Mouse (Mus musculus) hematopoietic stem cell, adult 5-6 weeks (primary cell): ENCODE results near the gene 7420426K07Rik. TPM values are rescaled to one million over a fixed set of nuclear protein-coding genes. Genes with fewer than 3 reads are reported as not detected.

Source experiments
- ATAC-seq, 2 experiments: fragments of 125-278 bp in 1 of 2; replicated peaks in 1 of 2; 2 replicates each; pipeline ENCODE4 v1.8.0; 2016 to 2017; ENCODE audit warnings: inconsistent platforms in 2 of 2, mild to moderate bottlenecking in 2 of 2, moderate number of reproducible peaks in 2 of 2, low read depth in 1 of 2, moderate TSS enrichment in 1 of 2; ENCODE audit not compliant: low FRiP score in 2 of 2, poor library complexity in 2 of 2, severe bottlenecking in 2 of 2, insufficient read depth in 1 of 2, low TSS enrichment in 1 of 2
- total RNA-seq: library from RNA; stranded (forward); fragments of 172-1452, 232-1000 nt; gene quantifications from 2 replicates; pipeline ENCODE4 v1.2.3, GENCODE M21; 2017

The 7420426K07Rik gene
- not detected in 2 replicates for total RNA-seq

- ATAC-seq = no peak
Measured at GRCm38 (mm10) chr9:98902819-98903218, at the start of gene 7420426K07Rik. 7420426K07Rik (plus strand) TSS chr9:98903119.

GRCm38 (mm10) chr9:98856210-98856609 is 46.7 kb upstream of the 7420426K07Rik start, which contains the start of gene Prr23a2:
Prr23a2 (plus strand) TSS chr9:98856494.
- no peak for ATAC-seq

- ATAC-seq = no peak
Measured at GRCm38 (mm10) chr9:98863463-98863862, 39.5 kb upstream of the 7420426K07Rik start.

DNA sequence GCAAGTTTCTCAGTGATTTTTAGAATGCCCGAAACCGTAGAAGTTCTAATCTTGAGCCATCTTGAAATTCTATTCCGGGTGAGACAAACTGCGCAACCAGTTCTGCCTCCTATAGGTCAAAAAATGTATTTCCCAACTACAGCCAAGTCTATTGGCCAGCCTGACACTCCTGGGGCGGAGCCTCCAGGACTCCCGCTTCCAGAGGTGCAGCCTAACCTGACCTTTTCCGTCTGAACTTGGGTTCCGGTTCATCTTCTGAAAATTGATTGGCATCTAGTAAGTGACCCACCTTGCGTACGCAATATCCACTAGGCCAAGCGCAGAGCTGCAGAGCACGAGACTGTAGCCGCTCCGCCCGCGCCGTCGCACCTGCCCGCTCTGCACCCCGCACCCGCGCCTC is 38.3 kb upstream of the 7420426K07Rik start, which contains the start of gene Prr23a3:
Gene Prr23a3, plus strand, starts transcription at position 197 of the 400 bp plus-strand sequence.
- ATAC-seq = no peak

- ATAC-seq = no peak
Measured at GRCm38 (mm10) chr9:98901486-98901885, 1.4 kb upstream of the 7420426K07Rik start.

DNA sequence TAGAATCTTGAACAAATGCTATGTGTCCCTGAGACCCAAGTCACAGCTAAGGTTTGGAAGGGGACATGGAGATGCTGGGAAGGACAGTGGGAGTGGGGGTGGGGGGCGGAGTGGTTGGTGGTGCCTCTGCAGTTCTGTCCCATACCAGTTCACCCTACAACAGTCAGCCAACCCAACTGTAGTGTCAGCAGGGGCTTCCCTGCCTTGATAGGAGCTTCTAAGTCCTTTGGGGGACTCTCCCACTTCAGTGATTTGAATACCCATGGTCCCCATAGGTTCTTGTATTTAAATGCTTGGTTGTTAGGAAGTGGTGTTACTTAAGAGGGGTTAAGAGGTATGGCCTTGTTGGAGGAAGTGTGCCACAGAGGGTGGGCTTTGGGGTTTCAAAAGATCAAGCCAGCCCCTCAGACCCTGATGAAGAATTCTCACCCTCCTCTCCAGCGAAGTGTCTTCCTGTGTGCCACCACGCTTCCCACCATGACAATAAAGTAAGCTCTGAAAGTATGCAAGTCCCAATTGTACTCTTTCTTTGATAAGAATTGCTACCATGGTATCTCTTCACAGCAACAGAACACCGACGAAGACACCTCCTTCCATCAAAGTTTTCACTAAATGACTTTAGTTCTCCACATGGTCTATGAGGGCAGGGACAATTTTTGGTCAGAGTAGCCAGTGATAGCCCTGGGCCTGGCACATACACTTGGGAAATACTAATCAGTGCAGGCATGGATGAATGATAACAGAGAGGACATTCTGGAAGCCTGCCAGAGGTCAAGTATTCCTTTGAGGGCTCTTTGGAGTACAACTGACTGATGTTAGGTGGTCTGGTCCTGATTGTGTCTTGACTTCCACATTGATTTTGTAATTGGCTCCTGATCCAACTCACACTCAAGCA is 18.0 kb downstream of the 7420426K07Rik start:
- ATAC-seq = no peak

- no peak for ATAC-seq
Measured at GRCm38 (mm10) chr9:98923119-98923518, 20.2 kb downstream of the 7420426K07Rik start.

DNA sequence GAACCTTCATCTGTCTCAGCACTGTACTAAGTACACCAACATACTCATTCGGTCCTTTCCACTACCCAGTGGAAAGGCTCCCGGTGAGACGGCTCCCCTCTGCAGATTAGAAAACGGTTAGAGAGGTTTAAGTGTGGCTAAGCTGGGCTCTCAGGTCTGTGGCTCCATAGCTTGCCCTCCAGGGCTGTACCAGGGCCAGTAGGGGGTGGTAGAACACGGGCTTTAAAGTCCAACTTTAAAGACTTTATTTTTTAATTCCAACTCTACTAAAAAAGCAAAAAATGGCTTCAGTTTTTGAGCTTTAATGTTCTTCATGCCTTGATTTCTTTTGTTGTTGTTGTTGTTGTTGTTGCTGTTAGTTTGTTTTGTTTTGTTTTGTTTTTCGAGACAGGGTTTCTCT is 21.3 kb downstream of the 7420426K07Rik start:
- ATAC-seq = no peak

- ATAC-seq = no peak
Measured at GRCm38 (mm10) chr9:98929496-98929895, 26.6 kb downstream of the 7420426K07Rik start.

DNA sequence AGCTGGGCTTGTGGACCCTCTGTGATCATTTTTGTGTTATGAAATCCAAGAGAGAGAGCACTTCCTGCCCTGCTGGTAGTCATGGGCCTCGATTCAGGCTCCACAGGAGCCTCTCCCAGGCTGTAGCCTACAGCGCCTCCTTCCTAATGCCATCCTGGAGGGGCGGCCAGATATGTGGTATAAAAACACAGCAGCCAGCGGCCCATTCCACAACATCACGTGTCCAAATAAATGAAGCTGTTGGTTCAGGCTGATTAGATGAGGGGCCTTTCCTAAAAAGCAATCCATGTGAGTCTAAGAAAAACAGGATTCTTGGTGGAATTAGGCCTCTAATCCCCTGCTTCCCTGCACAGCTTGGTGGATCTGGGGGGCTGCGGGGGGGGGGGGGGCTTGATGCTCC is 30.0 kb downstream of the 7420426K07Rik start:
- ATAC-seq = no peak

DNA sequence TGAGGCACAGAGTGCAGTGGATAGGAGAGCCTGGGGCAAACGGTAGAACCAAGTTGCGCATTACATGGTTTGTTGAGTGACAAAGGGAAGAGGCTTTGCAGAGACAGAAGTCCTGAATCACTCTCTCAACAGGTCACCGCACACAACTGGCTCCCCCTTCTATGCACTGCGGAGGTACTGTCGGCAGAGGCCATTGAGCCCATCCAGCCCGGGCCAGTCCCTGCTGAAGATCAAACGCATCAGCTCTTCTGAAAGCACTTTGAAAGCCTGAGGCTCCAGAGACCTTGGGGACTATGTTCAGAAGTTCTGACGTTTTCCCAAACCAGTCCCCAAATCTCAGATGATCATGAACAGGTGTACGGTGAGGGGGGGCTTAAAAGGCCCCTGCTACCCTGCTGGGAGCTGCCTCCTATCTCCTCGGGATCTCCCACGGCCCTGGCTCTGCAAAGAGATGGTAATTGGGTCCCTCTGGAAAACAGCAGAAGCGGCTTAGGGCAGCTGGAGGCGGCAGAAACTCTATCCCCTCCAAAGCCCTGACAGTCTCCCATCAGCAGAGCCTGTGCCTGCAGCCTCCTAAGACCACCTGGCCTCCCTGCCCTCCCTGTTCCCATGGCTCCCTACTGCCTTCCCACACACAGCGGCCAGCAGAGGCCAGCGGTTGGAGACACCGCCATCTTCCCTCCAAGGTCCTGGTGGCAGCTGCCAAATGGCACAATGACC is 32.4 kb downstream of the 7420426K07Rik start:
- no peak for ATAC-seq

DNA sequence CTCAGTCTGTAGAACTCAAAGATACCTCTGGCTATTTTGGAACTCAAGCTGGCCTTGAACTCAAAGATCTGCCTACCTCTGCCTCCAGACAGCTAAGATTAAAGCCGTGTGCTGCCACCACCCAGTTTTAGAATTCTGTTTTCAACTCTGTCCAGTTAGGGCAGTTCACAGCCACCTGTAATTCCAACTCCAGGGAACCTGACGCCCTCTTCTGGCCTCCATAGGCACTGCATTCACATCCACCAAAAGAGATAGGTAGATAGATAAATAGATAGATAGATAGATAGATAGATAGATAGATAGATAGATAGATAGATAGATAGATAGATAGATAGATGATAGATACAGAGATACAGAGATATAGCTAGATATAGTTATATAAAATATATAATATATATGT is 36.4 kb downstream of the 7420426K07Rik start:
- no peak for ATAC-seq

DNA sequence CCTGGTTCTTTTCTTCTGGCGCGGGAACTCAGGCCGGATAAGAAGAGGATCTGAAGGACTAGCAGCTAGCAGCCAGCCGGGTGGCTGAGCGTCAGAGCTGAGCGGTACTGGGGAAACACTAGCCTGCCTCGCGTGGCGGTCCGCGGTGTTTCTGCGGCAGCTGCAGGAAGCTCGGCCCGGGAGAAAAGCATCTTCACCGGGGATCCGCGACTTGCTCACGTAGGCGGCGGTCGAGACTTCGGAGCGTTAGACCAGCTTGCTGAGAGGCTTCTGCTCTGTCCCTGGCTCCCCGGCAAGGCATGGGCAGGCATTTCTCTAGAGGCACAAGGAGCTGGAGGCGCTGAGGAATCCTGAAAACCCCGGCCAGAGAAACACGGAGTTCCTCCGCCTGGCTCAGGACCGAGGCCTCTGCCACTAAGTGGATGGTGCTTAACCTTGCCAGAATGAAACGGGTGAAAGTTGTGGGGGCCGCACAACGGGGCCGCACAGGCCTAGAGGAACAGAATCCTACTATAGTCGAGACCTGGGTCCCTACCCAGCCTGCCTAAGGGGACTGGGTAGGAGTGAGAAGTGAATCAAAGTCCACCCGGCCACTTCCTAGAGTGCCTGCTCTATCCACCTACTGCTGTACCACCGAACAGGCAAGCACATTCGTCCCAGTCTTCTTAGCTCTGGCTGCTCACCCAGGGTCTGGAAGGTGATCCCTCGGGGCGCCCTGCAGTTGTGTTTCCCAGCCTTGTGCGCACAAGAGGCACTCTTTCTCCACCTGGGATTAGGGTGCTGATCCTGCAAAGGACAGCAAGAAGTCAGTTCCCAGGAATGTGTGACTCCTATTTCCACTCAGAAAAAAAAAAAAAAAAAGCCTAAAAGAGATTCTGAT is 49.5 kb downstream of the 7420426K07Rik start:
- peak; percentile 35 to 36; a peak in 2 of 4 replicates for ATAC-seq

- ATAC-seq = no peak
Measured at GRCm38 (mm10) chr9:98953291-98953690, 50.4 kb downstream of the 7420426K07Rik start.

- no peak for ATAC-seq
Measured at GRCm38 (mm10) chr9:98953830-98954229, 50.9 kb downstream of the 7420426K07Rik start.
